Mouse (Mus musculus): Measurements from ENCODE around the gene Gm34653.
"Not testable (repeated sequence)": the region's sequence is repeated elsewhere in the genome, so short reads cannot be mapped to it uniquely, and the experiment has no call there.

Gene Gm34653

DNA sequence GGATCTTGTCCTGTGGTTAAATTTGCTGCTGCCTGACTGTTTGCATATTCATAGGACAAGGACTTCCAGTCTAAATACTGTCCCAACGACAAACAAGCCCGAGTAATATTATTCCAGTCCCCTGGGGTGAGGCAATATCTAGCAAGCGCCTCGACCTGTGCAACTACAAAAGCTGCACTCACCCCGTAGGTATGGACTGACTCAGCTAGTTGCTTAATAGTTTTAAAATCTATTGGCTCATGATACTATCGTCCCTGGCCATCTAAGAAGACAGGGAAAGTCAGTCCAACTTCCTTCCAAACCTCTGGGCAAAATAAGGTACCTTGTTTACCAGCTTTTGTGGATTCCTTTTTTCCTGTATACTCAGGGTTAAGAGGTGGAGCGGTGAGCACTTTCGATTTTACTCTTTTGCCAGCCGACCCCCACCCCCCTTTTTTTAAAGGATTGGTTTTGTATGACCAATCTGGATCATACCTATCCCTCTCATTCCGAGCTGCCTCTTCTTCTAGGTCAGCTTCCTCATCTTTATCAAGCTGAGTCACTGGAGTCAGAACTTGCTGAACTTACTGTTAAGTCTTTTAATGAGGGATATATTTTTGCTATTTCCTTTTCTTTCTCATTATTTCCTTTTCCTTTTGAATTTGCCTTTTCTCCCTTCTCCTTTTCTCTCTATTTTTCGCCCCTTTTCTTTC, at the start of gene Gm34653:
Gene Gm34653, plus strand, starts transcription at position 242 of the 692 bp plus-strand sequence.
- not testable (repeated sequence) for DNase-seq (ENCODE audit: low spot score)

- no peak for DNase-seq (ENCODE audit: low spot score)
These were observed 49.5 kb upstream of the Gm34653 start for GRCm38 (mm10) chr2:34783064-34784020.

- DNase-seq (ENCODE audit: low spot score) = no peak
These were observed 48.7 kb upstream of the Gm34653 start for GRCm38 (mm10) chr2:34784085-34784484.

DNA sequence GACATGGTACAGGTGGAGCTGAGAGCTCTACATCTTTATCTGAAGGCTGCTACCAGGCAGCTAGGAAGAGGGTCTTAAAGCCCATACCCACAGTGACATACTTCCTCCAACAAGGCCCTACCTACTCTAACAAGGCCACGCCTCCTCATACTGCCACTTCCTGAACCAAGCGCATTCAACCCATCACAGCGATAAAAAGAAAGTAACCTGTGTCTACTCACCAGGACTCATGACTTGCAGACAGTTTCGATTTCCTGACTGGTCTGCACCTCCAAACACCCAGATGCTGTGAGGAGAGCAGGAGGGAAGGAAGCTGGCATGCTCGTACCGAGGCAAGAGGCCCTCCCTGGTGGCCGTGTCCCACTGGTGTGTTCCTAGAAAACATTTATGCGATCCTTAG, 42.5 kb upstream of the Gm34653 start:
- no peak for DNase-seq (ENCODE audit: low spot score)

GRCm38 (mm10) chr2:34792543-34792942, 40.3 kb upstream of the Gm34653 start:
- DNase-seq (ENCODE audit: low spot score) = not testable (repeated sequence)

DNA sequence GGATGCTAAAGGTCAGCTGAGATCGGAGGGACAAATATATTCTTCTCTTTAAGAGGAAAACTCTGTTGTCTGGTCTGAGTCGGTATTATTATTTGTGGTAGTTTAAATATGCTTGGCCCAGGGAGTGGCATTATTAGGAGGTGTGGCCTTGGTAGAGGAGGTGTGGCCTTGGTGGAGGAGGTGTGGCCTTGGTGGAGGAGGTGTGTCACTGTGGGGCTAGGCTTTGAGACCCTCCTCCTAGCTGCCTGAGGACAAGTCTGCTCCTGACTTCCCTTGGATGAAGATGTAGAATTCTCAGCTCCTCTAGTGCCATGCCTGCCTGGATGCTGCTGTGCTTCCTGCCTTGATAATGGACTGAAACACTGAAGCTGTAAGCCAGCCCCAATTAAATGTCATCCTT, 38.3 kb upstream of the Gm34653 start:
- no peak for DNase-seq (ENCODE audit: low spot score)

- no peak for DNase-seq (ENCODE audit: low spot score)
These were observed 37.4 kb upstream of the Gm34653 start for GRCm38 (mm10) chr2:34795426-34795825.

- DNase-seq (ENCODE audit: low spot score) = peak; percentile 77
These were observed 33.2 kb upstream of the Gm34653 start, which contains the start of gene Rabepk for GRCm38 (mm10) chr2:34799357-34800256. Gene Rabepk (minus strand): TSS chr2:34799912.

DNA sequence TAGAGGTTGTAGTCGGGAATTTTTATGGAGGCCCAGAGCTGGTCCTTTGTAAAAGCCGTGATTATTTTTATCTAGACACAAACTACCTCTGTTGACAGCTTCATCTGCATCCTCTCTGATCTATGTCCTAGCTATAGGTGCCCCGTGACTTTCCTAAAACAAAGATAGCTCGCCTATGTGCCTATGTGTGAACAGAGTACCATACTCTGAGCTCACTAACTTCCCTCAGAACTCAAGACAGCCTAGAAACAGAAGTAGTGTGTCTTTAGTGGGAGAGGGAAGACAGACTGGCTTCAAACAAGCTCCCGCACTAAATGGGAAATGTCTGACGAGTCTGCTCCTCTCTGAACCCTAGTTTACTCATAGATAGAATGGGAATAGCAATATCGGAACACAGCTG, 32.4 kb upstream of the Gm34653 start:
- DNase-seq (ENCODE audit: low spot score) = no peak

GRCm38 (mm10) chr2:34801516-34802482, 31.0 kb upstream of the Gm34653 start:
- peak; percentile 99 for DNase-seq (ENCODE audit: low spot score)

GRCm38 (mm10) chr2:34802565-34803245, 30.1 kb upstream of the Gm34653 start:
- peak; percentile 40 for DNase-seq (ENCODE audit: low spot score)

- no peak for DNase-seq (ENCODE audit: low spot score)
These were observed 29.1 kb upstream of the Gm34653 start for GRCm38 (mm10) chr2:34803746-34804145.

DNA sequence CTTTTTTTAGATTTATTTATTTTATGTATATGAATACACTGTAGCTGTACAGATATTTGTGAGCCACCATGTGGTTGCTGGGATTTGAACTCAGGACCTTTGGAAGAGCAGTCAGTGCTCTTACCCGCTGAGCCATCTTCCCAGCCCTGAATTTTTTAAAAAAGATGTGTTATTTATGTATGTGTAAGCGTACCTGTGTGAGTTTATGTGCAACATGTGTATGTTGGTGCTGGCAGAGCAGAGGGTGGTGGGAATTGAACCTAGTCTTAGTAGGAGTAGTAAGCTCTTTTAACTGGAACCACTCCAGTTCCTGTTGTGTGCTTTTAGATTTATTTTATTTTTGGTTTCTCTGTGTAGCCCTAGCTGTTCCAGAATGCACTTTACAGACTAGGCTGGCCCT, 28.6 kb upstream of the Gm34653 start:
- DNase-seq (ENCODE audit: low spot score) = no peak

DNA sequence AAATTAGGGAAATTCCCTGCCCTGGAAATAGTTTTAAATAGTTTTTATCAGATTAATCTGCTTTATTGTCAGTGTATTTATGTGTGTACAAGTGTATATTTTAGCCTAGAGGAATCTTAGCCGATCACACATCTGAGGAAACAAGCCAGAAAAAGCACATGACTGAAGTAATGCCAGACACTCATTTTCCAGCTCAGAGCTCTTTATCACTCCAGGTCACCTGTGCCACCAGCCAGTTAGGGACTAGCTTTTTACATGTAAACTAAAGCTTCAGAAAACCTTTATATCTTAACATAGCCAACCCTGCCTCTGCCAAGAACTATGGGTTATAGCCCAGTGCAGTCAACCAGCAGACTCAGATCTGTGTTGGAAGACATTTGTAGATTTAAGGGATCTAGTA, 28.0 kb upstream of the Gm34653 start:
- DNase-seq (ENCODE audit: low spot score) = no peak

GRCm38 (mm10) chr2:34805364-34805950, 27.4 kb upstream of the Gm34653 start:
- DNase-seq (ENCODE audit: low spot score) = no peak

DNA sequence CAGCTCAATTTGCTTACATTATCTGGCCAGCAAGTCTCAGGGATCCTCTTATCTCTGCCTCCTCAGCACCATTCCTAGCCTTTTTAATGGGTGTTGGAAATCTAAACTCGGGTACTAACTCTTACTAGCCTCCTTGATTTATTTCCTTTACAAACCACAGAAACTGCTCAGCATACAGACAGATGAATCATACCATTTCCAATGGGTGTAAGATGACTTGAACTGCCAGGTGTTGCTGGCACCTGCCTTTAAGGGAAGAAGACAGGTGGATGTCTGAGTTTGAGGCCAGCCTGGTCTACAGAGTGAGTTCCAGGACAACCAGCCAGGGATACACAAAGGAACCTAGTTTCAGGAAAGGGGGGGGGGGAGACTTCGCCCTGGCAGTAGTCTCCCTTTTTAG, 24.8 kb upstream of the Gm34653 start:
- no peak for DNase-seq (ENCODE audit: low spot score)

GRCm38 (mm10) chr2:34809568-34809967, 23.2 kb upstream of the Gm34653 start:
- no peak for DNase-seq (ENCODE audit: low spot score)

DNA sequence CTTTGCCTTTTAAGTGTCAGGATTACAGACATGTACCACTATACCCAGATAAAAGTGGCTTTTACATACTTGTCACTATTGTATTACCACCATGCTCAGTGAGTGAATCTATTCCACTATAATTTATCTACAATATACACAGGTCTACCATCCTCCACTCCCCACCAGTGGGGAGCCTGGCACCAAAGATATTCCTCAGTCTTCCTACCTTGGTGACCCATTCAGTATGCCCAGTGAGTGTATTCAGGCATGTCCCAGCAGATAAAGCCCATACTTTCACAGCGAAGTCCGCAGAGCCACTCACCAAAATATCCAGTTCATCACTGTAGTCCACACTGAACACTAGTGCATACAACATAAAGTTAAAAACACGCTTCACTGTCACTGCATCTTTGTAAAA, 22.0 kb upstream of the Gm34653 start:
- DNase-seq (ENCODE audit: low spot score) = no peak

DNA sequence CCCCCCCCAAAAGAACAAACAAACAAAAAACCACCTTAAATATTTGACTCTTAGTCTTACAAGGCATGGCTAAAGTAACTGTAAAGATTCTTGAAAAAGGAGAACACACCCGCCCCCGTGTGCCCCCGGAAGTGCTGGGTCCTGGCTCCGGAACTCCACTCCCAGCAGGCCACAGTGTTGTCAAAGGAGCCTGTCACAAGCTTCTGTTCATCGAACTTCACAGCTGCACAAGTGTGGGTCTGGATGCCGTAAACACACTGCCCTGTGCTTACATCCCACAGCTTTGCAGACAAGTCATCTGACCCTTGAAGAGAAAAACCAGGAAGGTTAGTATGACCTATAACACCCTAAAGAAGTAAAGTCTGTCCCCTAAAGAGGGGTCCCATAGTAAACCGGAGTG, 20.1 kb upstream of the Gm34653 start:
- DNase-seq (ENCODE audit: low spot score) = no peak

- DNase-seq (ENCODE audit: low spot score) = not testable (repeated sequence)
These were observed 16.9 kb upstream of the Gm34653 start for GRCm38 (mm10) chr2:34815893-34816292.
